Mouse (Mus musculus) cerebellum, adult 8-10 months (tissue): ENCODE results near the gene Fam173a.
"Not testable (repeated sequence)": the region's sequence is repeated elsewhere in the genome, so short reads cannot be mapped to it uniquely, and the experiment has no call there.

ENCODE experiments used
- DNase-seq: peaks from one replicate; pipeline ENCODE4 v3.0.0; 2022

Fam173a gene

GRCm38 (mm10) chr17:25828223-25828594, 35.5 kb upstream of the Fam173a start:
- no peak for DNase-seq

- no peak for DNase-seq
Observed at GRCm38 (mm10) chr17:25827546-25828222, 35.0 kb upstream of the Fam173a start.

- DNase-seq: no peak
Observed at GRCm38 (mm10) chr17:25827011-25827410, 34.3 kb upstream of the Fam173a start.

GRCm38 (mm10) chr17:25825984-25826570, 33.4 kb upstream of the Fam173a start:
- no peak for DNase-seq

- DNase-seq: no peak
Observed at GRCm38 (mm10) chr17:25825311-25825710, 32.6 kb upstream of the Fam173a start.

GRCm38 (mm10) chr17:25824362-25825142, 31.9 kb upstream of the Fam173a start:
- no peak for DNase-seq

GRCm38 (mm10) chr17:25823452-25823851, 30.8 kb upstream of the Fam173a start, which contains the start of gene Wdr24:
Wdr24 (plus strand) TSS chr17:25823627.
- peak; percentile 83 for DNase-seq

- no peak for DNase-seq
Observed at GRCm38 (mm10) chr17:25818851-25819780, 26.4 kb upstream of the Fam173a start.

GRCm38 (mm10) chr17:25817662-25818061, 25.0 kb upstream of the Fam173a start:
- no peak for DNase-seq

- peak; percentile 61 for DNase-seq
Observed at GRCm38 (mm10) chr17:25813471-25813870, 20.8 kb upstream of the Fam173a start.

- no peak for DNase-seq
Observed at GRCm38 (mm10) chr17:25810890-25811289, 18.2 kb upstream of the Fam173a start.

- peak; percentile 72 for DNase-seq
Observed at GRCm38 (mm10) chr17:25809606-25810340, 17.1 kb upstream of the Fam173a start.

GRCm38 (mm10) chr17:25808789-25809605, 16.3 kb upstream of the Fam173a start, which contains the start of gene Fbxl16:
Fbxl16 (plus strand) TSS chr17:25809085.
- peak; percentile 95 for DNase-seq

GRCm38 (mm10) chr17:25808028-25808427, 15.3 kb upstream of the Fam173a start:
- no peak for DNase-seq

- DNase-seq: not testable (repeated sequence)
Observed at GRCm38 (mm10) chr17:25807452-25807851, 14.8 kb upstream of the Fam173a start.

GRCm38 (mm10) chr17:25806507-25806906, 13.8 kb upstream of the Fam173a start:
- no peak for DNase-seq

- DNase-seq: no peak
Observed at GRCm38 (mm10) chr17:25802825-25803517, 10.3 kb upstream of the Fam173a start.

- DNase-seq: peak; percentile 70
Observed at GRCm38 (mm10) chr17:25801029-25801428, 8.3 kb upstream of the Fam173a start.

- peak; percentile 65 for DNase-seq
Observed at GRCm38 (mm10) chr17:25796951-25797369, 4.3 kb upstream of the Fam173a start, which contains the start of gene Metrn. Metrn (minus strand) TSS chr17:25797136.

GRCm38 (mm10) chr17:25796211-25796771, 3.6 kb upstream of the Fam173a start:
- DNase-seq: no peak
